Mouse (Mus musculus) retina, adult 2 months (tissue): ENCODE measurements around the gene Defa22.
"Not testable (repeated sequence)": the region's sequence is repeated elsewhere in the genome, so short reads cannot be mapped to it uniquely, and the experiment has no call there.

ENCODE experiments used
- DNase-seq: peaks from one replicate; pipeline ENCODE4 v3.0.0-alpha.2; 2012; ENCODE audit warnings: low read depth, low spot score

Defa22 gene

DNA sequence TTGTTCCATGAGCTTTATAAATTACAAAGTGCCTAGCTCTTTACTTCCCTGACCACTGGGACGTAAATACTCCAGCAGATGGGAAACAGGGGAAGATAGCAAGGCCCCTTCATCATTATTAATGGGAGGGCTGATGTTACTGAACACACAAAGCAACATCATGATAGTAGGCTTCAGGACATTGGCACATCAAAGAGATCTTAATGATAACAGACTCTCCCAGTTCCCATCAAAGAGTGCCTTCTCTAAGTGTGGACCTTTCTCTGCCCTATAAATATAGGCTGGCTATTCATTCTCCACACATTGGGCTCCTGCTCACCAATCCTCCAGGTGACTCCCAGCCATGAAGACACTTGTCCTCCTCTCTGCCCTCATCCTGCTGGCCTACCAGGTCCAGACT lies at the start of gene Defa22:
Gene Defa22, plus strand, starts transcription at position 301 of the 400 bp plus-strand sequence.
- DNase-seq: not testable (repeated sequence)

DNA sequence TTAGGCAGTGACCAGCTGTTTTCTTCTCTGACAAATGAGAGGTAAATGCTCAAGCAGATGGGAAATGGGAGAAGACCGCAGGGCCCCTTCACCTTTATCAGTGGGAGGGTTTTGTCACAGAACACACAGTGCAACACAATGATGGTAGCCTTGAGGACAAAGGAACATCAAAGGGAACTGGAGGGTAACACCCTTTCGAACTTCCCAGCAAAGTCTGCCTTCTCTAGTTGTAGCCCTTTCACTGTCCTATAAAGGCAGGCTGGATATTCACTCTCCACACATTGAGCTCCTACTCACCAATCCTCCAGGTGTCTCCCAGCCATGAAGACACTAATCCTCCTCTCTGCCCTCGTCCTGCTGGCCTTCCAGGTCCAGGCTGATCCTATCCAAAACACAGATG lies 27.7 kb upstream of the Defa22 start, which contains the start of gene Defa30:
Gene Defa30, plus strand, starts transcription at position 301 of the 400 bp plus-strand sequence.
- not testable (repeated sequence) for DNase-seq

GRCm38 (mm10) chr8:21191314-21191713 lies 29.2 kb downstream of the Defa22 start, which contains the start of gene Defa31:
Gene Defa31, plus strand, starts transcription at chr8:21191614.
- not testable (repeated sequence) for DNase-seq

DNA sequence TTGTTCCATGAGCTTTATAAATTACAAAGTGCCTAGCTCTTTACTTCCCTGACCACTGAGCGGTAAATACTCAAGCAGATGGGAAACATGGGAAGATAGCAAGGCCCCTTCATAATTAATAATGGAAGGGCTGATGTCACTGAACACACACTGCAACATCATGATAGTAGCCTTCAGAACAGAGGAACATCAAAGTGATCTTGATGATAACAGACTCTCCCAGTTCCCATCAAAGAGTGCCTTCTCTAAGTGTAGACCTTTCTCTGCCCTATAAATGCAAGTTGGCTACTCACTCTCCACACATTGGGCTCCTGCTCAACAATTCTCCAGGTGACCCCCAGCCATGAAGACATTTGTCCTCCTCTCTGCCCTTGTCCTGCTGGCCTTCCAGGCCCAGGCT lies 39.2 kb downstream of the Defa22 start, which contains the start of gene Gm15293:
Gene Gm15293, plus strand, starts transcription at position 301 of the 400 bp plus-strand sequence.
- DNase-seq: not testable (repeated sequence)
